Mouse (Mus musculus): Measurements from ENCODE around the gene Kcnmb4. TPM values are rescaled to one million over a fixed set of nuclear protein-coding genes. Genes with fewer than 3 reads are reported as not detected.

Gene Kcnmb4
- polyA plus RNA-seq, 1 experiment from 2014 or later = 42.0 TPM

DNA sequence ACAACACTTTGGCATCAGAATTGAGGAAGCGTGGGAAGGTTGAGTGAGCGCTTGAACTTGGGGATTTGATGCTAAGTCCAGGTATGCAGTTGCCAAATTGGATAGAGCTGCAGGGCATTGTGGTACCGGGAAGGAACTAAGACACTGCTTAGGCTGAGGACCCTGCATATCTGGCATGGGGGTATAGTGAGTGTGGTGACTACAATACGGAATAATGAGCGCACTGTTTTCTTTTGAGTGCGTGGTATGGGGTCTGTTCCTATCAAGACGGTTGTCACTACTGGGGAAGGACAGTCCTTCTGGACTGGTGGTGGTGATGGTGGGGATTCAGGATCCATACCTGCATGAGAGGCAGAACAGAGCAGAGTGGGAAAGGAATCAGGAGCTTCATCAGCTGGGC, 32.7 kb downstream of the Kcnmb4 start:
- no peak for ATAC-seq (ENCODE audit: low FRiP score)
- 92% methylated on average over 7 of the region's 7 CpGs for WGBS
- no peak for DNase-seq (ENCODE audit: low spot score)
- Histone ChIP-seq H3K4me3 (replicated peaks; ENCODE audit: low read length) (no peak overlapping the region), H3K9ac (no peak overlapping the region), H3K4me1 (replicated peaks; ENCODE audit: control insufficient read depth, insufficient read depth, low read length) (no peaks in the 10 kb centered on the region), H3K36me3 (replicated peaks; ENCODE audit: control insufficient read depth, insufficient read depth) (no peaks in the 10 kb centered on the region), H3K9me3 (ENCODE audit: control insufficient read depth, low read length) (no peaks in the 10 kb centered on the region), H3K4me2 (replicated peaks) (no peak overlapping the region), H3K27me3 (ENCODE audit: control insufficient read depth, insufficient read depth, low read length) (no peaks in the 10 kb centered on the region), H3K27ac (no peak overlapping the region)

DNA sequence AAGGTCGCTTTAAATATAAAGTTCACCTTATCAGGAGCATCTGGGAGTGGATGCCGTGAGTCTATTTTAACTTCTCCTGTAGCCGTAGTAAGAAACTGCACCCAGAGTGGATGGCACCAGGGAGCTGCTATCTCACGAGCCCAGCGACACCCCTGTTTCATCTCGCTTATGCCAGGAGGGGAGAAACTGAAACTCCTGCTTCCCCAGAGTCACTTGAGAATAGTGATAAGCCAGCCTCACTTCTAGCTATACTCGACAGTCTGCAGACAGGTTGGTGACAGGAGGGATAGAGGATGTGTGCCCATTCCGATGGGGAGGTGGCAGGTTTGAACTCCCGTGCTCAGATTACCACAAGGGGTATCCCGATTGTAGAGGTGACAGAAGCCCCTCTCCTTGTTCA, 33.6 kb downstream of the Kcnmb4 start:
- WGBS = 94% methylated on average over 10 of the region's 10 CpGs

DNA sequence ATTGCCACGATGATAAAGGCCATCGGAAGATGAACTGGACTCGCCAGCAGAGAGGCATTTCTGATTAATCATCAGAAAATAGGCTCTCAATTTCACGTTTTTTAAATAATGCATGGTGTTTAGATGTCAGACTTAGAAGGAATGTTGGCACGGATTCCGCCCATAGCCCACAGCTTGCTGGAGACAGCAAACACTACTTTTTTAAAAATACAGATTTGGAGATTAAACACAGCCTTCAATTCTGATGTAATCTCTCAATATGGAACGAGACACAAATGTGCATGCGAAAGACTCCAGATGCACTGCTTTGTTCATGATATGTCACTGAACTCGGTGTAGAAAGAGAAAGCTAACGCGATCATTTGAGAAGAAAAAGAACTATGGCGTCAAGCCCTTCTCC, 38.2 kb downstream of the Kcnmb4 start:
- no peak overlapping the region for H3K4me2 ChIP-seq (replicated peaks)
- DNase-seq (ENCODE audit: low spot score) (no peak), ATAC-seq (ENCODE audit: low FRiP score) (no peak)
- 82% methylated on average over 12 of the region's 12 CpGs for WGBS
- H3K27me3 ChIP-seq (ENCODE audit: control insufficient read depth, insufficient read depth, low read length) = no peaks in the 10 kb centered on the region
- no peaks in the 10 kb centered on the region for H3K36me3 ChIP-seq (replicated peaks; ENCODE audit: control insufficient read depth, insufficient read depth)
- H3K27ac ChIP-seq = no peak overlapping the region
- H3K9me3 ChIP-seq (ENCODE audit: control insufficient read depth, low read length) = no peaks in the 10 kb centered on the region
- no peak overlapping the region for H3K4me3 ChIP-seq (replicated peaks; ENCODE audit: low read length)
- no peak overlapping the region for H3K9ac ChIP-seq
- no peaks in the 10 kb centered on the region for H3K4me1 ChIP-seq (replicated peaks; ENCODE audit: control insufficient read depth, insufficient read depth, low read length)

More for the DNA sequence above, 33.6 kb downstream of the Kcnmb4 start:
- H3K36me3 ChIP-seq (replicated peaks; ENCODE audit: control insufficient read depth, insufficient read depth) = no peaks in the 10 kb centered on the region
- no peaks in the 10 kb centered on the region for H3K4me1 ChIP-seq (replicated peaks; ENCODE audit: control insufficient read depth, insufficient read depth, low read length)
- H3K4me2 ChIP-seq (replicated peaks) = no peak overlapping the region
- no peaks in the 10 kb centered on the region for H3K9me3 ChIP-seq (ENCODE audit: control insufficient read depth, low read length)
- no peaks in the 10 kb centered on the region for H3K27me3 ChIP-seq (ENCODE audit: control insufficient read depth, insufficient read depth, low read length)
- ATAC-seq (ENCODE audit: low FRiP score) (no peak), DNase-seq (ENCODE audit: low spot score) (no peak)
- no peak overlapping the region for H3K4me3 ChIP-seq (replicated peaks; ENCODE audit: low read length)
- no peak overlapping the region for H3K27ac ChIP-seq
- no peak overlapping the region for H3K9ac ChIP-seq

- DNase-seq (ENCODE audit: low spot score) (no peak), ATAC-seq (ENCODE audit: low FRiP score) (no peak)
- Histone ChIP-seq H3K4me3 (replicated peaks; ENCODE audit: low read length) (no peak overlapping the region), H3K4me1 (replicated peaks; ENCODE audit: control insufficient read depth, insufficient read depth, low read length) (no peaks in the 10 kb centered on the region), H3K9me3 (ENCODE audit: control insufficient read depth, low read length) (no peaks in the 10 kb centered on the region), H3K36me3 (replicated peaks; ENCODE audit: control insufficient read depth, insufficient read depth) (no peaks in the 10 kb centered on the region), H3K4me2 (replicated peaks) (no peak overlapping the region), H3K9ac (no peak overlapping the region), H3K27me3 (ENCODE audit: control insufficient read depth, insufficient read depth, low read length) (no peaks in the 10 kb centered on the region), H3K27ac (no peak overlapping the region)
- 85% methylated on average over 7 of the region's 7 CpGs for WGBS
Measured at GRCm38 (mm10) chr10:116432421-116432820, 41.3 kb downstream of the Kcnmb4 start.

- no peaks in the 10 kb centered on the region for H3K27me3 ChIP-seq (ENCODE audit: control insufficient read depth, insufficient read depth, low read length)
- no peak overlapping the region for H3K4me3 ChIP-seq (replicated peaks; ENCODE audit: low read length)
- no peak overlapping the region for H3K9ac ChIP-seq
- H3K36me3 ChIP-seq (replicated peaks; ENCODE audit: control insufficient read depth, insufficient read depth) = no peaks in the 10 kb centered on the region
- ATAC-seq (ENCODE audit: low FRiP score) (no peak), DNase-seq (ENCODE audit: low spot score) (no peak)
- no peak overlapping the region for H3K4me2 ChIP-seq (replicated peaks)
- no peak overlapping the region for H3K27ac ChIP-seq
- no peaks in the 10 kb centered on the region for H3K9me3 ChIP-seq (ENCODE audit: control insufficient read depth, low read length)
- WGBS = 96% methylated on average over 26 of the region's 26 CpGs
- no peaks in the 10 kb centered on the region for H3K4me1 ChIP-seq (replicated peaks; ENCODE audit: control insufficient read depth, insufficient read depth, low read length)
Measured at GRCm38 (mm10) chr10:116428026-116428780, 45.5 kb downstream of the Kcnmb4 start.

DNA sequence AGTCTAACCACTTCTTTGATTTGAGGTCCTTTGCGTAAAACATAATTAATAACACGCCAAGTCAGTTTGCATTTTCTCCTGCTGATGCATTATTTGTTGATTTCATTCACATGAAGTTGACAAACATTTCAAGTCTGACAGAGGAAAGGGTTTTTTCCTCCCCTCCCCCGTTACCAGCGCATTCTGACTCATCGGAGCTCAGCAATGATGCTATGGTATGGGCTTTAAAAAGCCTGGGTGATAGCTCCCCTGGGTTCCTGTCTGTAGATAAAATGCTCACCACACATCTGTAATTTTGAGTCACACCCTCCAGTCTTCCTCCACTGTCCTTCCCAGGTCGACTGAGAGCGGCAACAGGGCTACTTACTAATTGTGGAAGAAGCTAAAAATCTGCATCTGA, 47.5 kb downstream of the Kcnmb4 start:
- H3K36me3 ChIP-seq (replicated peaks; ENCODE audit: control insufficient read depth, insufficient read depth) = no peaks in the 10 kb centered on the region
- H3K27ac ChIP-seq = no peak overlapping the region
- WGBS = 82% methylated on average over 7 of the region's 7 CpGs
- ATAC-seq (ENCODE audit: low FRiP score) (no peak), DNase-seq (ENCODE audit: low spot score) (no peak)
- no peak overlapping the region for H3K4me2 ChIP-seq (replicated peaks)
- no peaks in the 10 kb centered on the region for H3K9me3 ChIP-seq (ENCODE audit: control insufficient read depth, low read length)
- H3K4me1 ChIP-seq (replicated peaks; ENCODE audit: control insufficient read depth, insufficient read depth, low read length) = no peaks in the 10 kb centered on the region
- H3K27me3 ChIP-seq (ENCODE audit: control insufficient read depth, insufficient read depth, low read length) = no peaks in the 10 kb centered on the region
- no peak overlapping the region for H3K4me3 ChIP-seq (replicated peaks; ENCODE audit: low read length)
- H3K9ac ChIP-seq = no peak overlapping the region

GRCm38 (mm10) chr10:116424921-116425320, 48.8 kb downstream of the Kcnmb4 start:
- no peaks in the 10 kb centered on the region for H3K4me1 ChIP-seq (replicated peaks; ENCODE audit: control insufficient read depth, insufficient read depth, low read length)
- H3K9me3 ChIP-seq (ENCODE audit: control insufficient read depth, low read length) = no peaks in the 10 kb centered on the region
- no peak overlapping the region for H3K4me2 ChIP-seq (replicated peaks)
- H3K36me3 ChIP-seq (replicated peaks; ENCODE audit: control insufficient read depth, insufficient read depth) = no peaks in the 10 kb centered on the region
- DNase-seq (ENCODE audit: low spot score) (no peak), ATAC-seq (ENCODE audit: low FRiP score) (no peak)
- H3K9ac ChIP-seq = no peak overlapping the region
- H3K4me3 ChIP-seq (replicated peaks; ENCODE audit: low read length) = no peak overlapping the region
- WGBS = 87% methylated on average over 6 of the region's 6 CpGs
- no peak overlapping the region for H3K27ac ChIP-seq
- H3K27me3 ChIP-seq (ENCODE audit: control insufficient read depth, insufficient read depth, low read length) = no peaks in the 10 kb centered on the region

DNA sequence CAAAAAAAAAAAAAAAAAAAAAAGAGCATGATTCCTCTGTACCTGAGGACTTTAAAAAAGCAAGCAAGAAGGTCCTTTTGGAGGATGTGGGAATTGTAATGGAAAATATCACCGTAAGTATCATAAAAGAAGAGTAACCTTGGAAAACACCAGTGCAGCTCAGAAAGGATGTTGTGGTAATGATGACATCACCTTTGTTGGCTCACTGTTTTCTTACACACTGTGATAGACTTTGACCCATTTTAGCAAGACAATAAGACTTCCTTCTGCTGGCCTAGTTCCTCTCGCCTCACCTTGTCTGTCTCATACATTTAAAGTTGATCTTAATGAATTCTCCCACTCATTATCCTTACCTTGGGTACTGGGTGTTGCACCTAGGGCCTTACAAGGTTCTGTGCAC, 51.1 kb downstream of the Kcnmb4 start:
- Histone ChIP-seq H3K9ac (no peak overlapping the region), H3K27me3 (ENCODE audit: control insufficient read depth, insufficient read depth, low read length) (no peaks in the 10 kb centered on the region), H3K36me3 (replicated peaks; ENCODE audit: control insufficient read depth, insufficient read depth) (no peaks in the 10 kb centered on the region), H3K27ac (no peak overlapping the region), H3K4me2 (replicated peaks) (no peak overlapping the region), H3K4me3 (replicated peaks; ENCODE audit: low read length) (no peak overlapping the region), H3K4me1 (replicated peaks; ENCODE audit: control insufficient read depth, insufficient read depth, low read length) (no peaks in the 10 kb centered on the region), H3K9me3 (ENCODE audit: control insufficient read depth, low read length) (no peaks in the 10 kb centered on the region)
- DNase-seq (ENCODE audit: low spot score) = no peak
- WGBS = 96% methylated on average over 2 of the region's 2 CpGs
- ATAC-seq (ENCODE audit: low FRiP score) = no peak

GRCm38 (mm10) chr10:116420976-116421375, 52.7 kb downstream of the Kcnmb4 start:
- no peak overlapping the region for H3K27ac ChIP-seq
- no peak overlapping the region for H3K4me3 ChIP-seq (replicated peaks; ENCODE audit: low read length)
- no peaks in the 10 kb centered on the region for H3K36me3 ChIP-seq (replicated peaks; ENCODE audit: control insufficient read depth, insufficient read depth)
- no peak overlapping the region for H3K9ac ChIP-seq
- peaks cover 6% of the 10 kb centered on the region; the same call in 1 of the 2 replicates for H3K4me1 ChIP-seq (replicated peaks; ENCODE audit: control insufficient read depth, insufficient read depth, low read length)
- no peak for ATAC-seq (ENCODE audit: low FRiP score)
- H3K4me2 ChIP-seq (replicated peaks) = no peak overlapping the region
- H3K27me3 ChIP-seq (ENCODE audit: control insufficient read depth, insufficient read depth, low read length) = no peaks in the 10 kb centered on the region
- 69% methylated on average over 6 of the region's 6 CpGs for WGBS
- no peaks in the 10 kb centered on the region for H3K9me3 ChIP-seq (ENCODE audit: control insufficient read depth, low read length)
- DNase-seq (ENCODE audit: low spot score) = no peak

Data from hindbrain, embryonic 14.5 days (tissue).